Mouse (Mus musculus) spleen, adult 18-20 months (tissue): ENCODE data around the gene Sept9.
"Not testable (repeated sequence)": the region's sequence is repeated elsewhere in the genome, so short reads cannot be mapped to it uniquely, and the experiment has no call there.

ENCODE experiments used
- DNase-seq, 2 experiments: peaks; one replicate each; pipeline ENCODE4 v3.0.0; 2022; ENCODE audit warnings: mixed read lengths in 2 of 2

Gene Sept9

DNA sequence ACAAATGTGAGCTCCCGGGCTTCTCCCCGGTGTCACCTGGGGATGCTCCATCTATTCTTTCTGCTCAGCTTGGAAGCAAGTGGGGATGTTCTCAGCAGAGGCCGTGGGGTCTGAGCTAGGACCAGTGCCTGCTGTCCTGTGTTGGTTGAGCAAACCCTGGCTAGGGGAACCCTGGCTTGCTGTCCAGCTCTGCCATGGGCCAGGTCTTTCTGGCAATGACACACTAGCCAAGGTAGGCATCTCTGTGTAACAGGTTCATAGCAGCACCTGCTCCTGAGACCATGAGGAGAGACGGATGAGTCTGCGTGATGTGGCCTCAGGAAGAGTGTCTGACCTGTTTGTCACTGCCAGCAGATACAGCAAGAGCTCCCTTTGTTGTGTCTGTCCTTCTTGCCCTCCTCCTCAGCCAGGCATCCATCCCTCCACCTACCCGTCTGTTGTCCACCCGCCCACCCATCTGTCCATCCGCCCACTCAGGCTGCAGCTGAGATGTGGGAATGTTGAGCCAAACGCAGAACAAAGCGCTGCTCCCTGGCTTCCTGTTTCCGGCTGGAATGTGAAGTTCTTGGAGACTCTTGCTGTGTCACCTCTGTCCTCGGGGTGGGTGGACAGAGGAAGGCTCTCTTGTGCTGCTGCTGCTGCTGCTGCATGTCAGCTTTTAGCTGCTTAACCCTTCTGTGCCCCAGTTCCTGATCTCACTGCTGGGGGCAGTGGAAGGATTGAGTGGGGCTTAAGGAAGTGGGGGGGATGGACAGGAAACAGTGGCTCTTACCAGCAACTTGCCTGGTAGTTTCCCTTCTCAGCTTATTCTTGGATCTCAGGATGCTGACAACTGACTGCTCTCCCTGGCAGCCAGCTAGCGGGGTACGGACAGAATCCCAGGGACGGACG lies 117.2 kb downstream of the Sept9 start:
- no peak for DNase-seq

DNA sequence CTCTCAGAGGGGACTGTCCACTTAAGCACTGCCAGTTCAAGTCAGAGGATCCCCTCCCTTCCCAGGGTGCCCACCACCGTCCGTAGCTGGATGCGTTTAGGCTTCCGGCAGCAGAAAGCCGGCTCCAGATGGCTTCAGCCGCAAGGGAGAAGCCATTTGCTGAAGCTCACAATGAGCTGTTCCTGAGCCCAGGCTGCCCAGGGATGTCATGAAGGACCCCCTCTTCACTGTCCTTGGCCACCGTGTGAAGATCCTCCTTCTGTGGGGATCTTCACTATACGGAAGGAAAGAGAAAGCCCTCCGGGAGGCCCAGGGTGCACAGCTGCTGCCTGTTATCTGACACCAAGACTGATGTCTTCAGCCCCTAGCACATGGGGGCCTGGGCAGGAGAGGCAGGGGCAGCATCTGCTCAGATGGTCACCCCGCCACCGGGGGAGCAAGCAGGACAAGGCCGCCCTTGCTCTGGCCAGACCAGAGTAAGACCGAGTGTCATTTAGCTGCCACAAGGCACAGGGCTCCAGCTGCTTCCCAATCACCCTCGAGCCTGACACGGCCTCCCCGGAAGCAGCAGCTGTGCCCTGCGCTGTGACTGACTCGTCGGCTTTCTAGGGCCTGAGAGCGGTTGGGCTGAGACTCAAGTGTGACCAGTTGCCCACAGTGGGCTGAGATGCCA lies 118.1 kb downstream of the Sept9 start:
- no peak for DNase-seq

DNA sequence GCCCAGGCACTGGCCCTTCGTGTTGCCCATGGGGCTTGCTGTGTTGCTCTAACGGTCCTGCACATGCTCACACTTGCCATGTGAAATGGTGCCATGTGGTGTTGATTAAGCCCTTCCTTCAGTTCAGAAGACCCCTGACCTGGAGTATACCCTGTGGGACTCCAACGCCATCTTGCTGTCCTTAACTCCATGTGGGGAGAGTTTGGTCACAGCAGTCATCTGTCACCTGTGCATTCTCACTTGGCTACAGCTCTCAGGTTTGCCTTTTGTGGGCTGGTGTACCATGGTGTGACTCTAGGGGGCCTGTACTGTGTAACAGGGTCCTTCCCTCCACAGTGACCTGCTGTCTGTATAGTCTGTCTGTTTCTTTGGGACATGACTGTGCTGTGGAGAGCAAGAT lies 118.7 kb downstream of the Sept9 start:
- DNase-seq: no peak

DNA sequence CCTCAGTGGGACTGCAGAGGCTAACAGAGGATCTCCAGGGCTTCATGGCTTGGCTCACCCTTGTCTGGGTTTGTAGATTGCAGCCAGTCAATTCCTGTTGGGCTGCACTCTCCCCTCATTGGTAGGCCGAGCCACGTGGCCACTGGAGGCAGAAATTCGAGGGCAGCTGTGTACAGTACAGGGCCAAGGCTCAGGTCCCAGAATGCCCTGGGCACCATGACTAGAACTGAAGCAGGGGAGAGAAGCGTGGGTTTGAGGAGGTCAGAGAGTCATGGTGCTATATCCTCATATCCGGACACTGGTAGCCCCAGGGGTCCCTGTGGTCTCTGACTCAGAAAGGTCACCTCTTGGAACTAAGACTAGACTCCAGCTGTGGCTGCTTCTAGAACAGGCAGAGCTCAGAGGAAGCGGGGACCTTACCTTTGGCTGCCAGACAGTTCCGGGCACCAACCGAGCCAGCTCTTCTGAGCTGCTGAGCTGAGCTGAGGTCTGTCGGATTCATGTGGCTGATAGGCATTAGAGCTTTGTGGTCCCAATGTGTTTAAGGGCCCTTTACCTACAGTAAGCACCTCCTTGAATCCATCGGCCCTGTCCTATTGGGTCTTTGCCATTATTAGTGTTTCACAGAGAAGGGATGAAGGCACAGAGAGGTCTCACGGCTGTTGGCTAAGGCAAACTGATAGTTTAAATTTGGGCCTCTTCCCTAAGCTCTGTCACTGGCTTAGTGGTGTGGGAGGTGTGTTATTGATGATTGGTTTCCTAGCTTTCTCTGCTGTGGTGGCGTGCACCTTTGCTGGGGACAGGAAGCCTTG lies 119.5 kb downstream of the Sept9 start:
- no peak for DNase-seq

DNA sequence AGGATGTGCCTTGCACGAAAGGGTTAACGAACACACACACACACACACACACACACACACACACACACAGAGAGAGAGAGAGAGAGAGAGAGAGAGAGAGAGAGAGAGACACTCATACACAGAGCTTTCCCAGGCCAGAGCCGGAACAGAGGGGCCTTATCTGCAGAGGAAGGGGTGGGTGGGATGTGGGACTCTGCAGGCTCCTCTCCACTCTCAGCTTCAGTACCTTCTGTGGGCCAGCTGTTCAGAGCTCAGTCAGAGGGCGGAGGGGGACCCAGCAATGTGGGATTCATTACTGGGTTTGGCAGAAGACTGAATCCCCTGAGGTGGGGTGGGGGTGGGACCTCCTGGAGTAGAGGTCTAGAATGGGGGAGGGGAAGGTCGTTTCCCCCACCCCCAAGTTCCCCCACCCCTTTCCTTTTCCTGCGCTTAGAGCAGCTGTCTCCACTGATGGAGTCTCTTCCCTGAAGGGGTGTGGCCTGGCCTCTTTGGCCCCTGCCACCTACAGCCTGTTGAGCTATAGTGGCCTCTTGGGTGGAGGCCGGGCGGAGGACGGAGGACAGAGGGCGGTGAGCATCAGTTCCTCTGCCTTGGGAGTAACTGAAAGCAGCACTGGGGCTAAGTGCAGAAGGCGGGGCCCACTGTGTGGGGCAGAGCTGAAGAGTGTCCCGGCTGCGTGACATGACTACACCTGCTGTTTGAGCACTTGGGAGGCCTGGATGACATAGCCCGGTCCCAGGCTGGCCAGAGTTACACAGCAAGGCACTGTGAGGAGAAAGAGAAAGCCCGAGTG lies 120.3 kb downstream of the Sept9 start:
- DNase-seq: peak; percentile 67 to 71

DNA sequence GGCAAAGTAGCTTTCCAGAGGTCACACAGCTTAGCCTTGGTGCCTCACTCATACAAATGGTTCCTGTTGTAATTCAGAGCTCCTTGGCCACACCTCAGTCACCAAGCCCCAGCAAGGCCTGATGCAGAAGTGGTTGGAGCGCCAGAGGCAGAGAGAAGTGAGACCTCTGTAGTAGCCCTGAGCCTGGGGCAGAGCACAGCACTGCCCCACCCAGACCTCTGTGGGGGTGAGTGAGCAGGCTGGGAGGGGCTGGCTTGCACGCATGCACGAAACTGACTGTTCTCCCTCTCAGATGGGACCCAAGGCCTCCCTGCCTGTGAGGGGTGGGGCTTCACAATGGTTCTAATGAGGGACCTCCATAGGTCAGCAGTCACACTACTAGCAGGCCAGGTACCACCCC lies 121.0 kb downstream of the Sept9 start:
- peak in 1 of 2 experiments; percentile 69 for DNase-seq

DNA sequence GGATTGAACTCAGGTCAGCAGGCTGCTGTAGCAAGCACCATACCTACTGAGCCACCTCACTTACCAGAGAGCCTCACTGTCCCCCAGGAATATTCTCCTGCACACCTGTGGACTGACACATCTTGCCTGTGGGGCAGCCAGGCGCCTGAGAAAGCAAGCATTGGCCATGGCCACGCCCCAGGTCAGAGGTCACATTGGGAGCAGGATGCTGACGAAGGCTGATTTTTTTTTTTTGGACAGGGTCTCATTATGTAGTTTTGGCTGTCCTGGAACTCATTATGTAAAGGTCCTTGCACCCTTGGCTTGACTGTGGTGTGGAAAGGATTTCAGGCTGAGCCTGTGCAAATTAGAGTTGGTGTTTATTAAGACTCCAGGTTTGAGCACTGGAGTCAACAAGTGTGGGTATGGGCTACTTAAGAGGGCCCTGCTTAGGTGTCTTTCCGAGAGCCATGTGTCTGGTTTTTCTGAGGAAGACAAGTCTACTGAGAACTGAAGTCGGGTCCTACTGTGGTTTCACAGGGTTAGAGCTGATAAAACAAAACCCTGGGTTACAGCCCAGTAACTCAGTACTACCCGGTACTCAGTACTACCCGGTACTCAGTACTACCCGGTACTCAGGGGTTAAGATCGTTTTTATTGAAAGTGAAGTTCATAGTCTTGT lies 122.0 kb downstream of the Sept9 start:
- DNase-seq: no peak

DNA sequence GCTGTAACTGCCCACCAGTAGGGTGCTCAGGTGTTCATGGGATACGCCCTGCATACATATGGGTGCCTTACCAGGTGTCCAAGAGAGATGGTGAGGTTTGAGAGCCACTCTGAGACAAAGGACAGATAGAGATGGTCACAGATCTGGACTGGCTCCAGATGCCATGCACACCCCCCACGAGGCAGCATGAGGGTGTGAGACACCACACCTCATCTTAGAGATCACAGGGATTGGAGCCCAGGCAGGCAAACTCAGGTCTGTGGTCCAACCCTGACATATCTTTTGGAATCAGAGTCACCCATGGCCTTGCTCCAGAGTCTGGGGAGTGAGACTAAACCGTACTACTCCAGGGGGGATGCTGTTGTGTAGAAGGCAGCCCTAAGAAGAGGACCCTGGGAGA lies 122.8 kb downstream of the Sept9 start:
- no peak for DNase-seq

DNA sequence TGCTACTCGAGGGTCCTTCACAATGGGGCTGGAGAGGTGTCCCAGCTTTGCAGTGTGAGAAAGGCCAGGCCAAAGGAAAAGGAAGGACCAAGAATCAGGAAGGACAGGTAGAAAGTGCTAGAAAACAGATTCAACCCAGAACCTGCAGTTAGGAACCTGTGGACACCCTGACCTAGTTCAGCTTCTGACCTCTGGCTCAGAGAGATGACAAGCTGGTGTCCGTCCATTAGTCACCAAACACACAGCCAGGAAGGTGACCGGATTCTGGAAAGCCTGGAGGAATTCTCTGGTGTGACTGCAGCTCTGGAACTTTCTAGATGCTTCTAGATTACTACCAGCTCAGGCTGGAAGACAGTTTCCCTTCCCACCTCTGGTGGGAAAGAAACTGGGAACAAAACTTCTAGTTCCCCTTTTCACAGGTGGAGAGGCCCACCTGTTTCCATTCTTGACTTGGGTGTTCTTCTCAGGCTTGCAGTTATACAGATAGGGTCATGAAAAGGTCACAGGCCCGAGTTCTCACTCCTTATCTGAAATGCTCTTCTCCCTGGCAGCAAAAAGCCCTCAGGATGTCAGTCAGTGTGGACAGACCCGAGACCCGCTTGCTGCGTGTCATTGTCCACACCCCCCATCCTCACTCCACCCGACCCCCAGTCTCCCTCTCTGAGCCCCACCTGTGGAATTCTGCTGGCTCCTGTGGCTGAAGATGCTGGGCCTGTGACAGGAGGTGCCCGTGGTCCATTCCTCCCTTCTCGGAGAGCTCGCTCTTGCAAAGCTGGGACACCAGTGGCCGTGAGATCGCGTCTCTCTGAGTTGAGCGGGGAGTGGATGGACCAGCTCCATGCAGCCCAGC lies 123.5 kb downstream of the Sept9 start:
- DNase-seq: no peak

DNA sequence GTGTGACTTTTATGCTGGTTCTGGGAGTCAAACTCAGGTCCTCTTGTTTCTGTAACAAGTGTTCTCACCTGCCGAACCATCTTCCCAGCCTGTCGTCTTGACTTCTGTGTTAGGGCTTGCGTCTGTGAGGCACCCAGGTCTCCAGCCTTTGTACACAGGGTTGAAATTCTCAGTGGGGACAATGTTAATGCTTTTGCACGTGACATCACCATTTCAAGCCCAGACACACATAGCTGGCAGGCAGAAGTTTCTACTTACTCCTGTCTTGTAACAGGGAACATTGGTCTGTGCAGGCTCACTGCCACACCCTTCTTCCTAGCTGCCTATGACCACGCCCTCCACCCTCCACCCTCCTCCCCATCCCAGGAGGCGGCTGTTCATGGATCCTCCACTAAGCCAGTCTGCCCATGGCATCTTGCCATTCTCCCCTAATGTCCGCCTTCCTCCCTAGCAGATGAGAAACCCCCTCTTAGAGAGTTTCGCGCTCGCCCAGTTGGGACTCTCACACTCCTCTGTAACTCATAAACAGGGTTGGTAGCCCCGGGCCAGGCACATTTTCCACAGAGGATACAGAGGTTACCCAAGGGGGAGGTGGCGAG lies 124.6 kb downstream of the Sept9 start:
- DNase-seq: no peak

DNA sequence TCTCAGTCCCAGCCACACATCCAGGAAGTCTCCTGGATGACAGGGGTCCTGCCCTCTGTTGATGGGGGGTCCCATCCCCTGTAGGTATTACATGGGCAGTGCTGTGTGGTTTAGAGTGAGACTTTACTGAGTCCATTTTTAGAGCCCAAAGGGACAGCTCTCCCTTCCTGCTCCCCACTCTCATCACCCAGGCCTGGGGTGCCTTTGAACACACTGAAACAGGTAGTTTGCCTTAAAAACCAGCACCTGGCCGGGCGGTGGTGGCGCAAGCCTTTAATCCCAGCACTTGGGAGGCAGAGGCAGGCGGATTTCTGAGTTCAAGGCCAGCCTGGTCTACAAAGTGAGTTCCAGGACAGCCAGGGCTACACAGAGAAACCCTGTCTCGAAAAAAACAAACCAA lies 125.3 kb downstream of the Sept9 start:
- DNase-seq: not testable (repeated sequence)

DNA sequence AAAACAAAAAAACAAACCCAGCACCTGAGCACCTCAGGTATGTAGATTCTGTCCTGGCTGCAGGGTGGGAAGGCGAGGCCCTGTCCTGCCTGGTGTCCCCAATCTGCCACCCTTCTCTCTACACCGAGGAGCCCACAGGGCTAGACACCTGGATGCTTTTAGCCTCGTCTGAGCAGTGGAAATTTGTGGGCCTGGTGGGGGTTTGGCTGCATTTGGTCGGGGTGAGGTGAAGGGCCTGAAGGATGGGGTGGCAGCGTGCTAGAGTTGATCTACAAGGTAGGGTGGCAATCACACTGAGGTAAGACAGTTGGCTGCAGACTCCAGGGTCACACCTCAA lies 125.6 kb downstream of the Sept9 start:
- no peak for DNase-seq

DNA sequence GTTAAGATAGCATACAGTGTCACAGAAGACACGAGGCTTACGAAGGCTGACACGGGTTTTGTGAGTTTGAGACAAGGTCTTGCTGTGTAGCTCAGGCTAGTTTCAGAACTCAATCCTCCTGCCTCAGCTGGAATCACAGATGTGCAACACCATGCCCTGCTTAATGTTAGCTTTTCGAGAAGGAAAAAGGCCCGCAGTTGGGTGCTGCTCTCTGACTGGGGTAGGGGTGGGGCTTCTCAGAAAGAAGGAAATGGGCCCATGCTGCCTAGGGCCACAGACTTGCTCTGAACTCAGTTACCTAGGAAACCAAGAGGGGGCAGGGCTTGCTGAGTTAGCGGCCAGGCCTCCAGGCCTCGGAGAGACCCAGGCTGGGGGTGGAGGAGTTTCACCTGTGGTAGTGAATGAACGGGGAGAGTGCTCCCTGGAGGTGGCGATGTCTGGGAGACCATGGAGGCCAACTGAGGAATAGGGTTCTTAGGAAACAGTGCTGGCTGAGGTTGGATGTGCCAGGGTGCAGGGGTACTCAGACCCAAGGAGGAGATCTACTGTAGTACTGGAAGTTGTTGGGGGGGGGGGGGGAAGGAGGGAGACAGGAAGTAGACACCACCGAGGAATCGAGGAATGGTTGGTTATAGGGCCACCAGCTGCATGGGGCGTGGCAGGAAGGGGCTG lies 126.1 kb downstream of the Sept9 start:
- peak; percentile 79 to 80 for DNase-seq

DNA sequence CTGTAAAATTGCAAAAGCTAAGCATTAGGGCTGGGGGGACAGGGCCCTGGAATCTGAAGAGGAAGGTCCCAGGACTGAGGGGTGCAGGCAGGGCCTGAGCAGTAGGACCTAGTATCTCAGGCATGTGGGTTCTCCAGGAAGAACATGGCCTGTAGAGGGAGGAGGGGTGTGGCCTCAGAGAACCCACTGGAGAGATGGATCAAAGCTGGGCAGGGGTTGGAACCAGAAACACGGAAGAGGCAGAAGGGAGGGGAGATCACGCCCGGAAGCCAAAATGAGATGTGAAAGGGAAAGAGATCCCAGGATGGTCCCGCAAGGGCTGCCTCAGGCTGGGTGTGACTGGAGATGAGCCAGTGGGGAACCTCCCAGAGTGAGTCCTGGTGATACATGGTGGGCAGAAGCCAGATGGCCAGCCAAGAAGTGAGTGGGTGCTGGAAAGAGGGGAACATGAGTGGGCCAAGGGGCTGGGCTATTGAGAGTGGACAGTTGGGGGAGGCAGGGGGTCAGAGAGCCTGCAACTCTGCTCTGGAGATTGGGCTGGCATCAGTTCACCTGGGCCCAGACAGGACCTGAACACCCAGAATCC lies 126.8 kb downstream of the Sept9 start:
- DNase-seq: peak; percentile 30 to 45

DNA sequence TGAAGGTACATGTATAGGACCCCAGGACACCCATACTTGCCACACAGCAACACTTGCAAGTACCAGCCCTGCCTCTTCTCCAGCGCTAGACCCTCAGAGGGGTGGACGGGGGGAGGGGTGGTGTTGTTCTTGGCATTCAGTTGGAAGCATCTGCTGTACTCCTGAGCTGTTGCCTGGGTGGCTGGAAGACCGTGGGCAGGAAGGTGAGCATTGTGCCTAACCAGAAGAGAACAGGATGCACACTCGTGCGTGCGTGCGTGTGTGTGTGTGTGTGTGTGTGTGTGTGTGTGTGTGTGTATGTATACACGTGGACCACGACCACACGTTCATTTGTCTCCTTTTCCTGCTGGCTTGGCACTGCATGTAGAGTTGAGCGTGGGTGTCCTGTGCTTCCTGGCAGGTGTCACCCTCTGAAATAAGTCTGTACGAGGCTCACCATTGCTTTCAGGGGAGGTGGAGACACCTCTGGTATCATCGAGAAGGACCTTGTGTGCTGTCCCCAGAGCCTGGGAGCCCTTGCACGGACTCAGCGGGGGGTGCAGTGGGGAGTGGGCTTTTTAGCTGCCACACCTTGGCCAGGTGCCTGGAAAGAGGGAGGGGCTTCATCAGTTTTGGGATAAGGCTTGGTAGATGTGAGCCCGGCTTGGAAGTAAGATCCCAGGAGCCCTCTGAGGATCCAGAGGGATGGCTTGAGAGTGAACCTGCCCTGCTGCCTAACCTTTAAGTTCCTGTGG lies 127.6 kb downstream of the Sept9 start:
- DNase-seq: peak; percentile 54 to 56

DNA sequence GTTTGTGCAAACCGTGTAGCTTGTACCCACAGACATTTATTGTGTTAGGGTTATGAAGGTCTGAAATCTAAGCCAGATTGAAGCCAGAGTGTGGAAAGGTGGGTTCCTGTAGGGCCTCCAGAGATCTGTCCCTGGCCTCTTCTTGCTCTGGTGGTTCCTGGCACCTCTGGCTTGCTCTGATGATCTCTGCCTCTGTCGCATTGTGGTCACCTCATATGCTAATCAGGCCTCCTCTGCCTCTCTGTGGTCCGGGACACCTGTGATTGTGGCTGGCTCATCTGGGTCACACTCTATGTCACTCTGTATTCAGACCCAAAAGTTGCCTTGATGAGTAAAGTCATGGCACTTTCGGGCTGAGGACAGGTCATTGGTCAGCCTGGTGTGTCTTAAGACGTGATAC lies 128.2 kb downstream of the Sept9 start:
- DNase-seq: peak in 1 of 2 experiments; percentile 46

DNA sequence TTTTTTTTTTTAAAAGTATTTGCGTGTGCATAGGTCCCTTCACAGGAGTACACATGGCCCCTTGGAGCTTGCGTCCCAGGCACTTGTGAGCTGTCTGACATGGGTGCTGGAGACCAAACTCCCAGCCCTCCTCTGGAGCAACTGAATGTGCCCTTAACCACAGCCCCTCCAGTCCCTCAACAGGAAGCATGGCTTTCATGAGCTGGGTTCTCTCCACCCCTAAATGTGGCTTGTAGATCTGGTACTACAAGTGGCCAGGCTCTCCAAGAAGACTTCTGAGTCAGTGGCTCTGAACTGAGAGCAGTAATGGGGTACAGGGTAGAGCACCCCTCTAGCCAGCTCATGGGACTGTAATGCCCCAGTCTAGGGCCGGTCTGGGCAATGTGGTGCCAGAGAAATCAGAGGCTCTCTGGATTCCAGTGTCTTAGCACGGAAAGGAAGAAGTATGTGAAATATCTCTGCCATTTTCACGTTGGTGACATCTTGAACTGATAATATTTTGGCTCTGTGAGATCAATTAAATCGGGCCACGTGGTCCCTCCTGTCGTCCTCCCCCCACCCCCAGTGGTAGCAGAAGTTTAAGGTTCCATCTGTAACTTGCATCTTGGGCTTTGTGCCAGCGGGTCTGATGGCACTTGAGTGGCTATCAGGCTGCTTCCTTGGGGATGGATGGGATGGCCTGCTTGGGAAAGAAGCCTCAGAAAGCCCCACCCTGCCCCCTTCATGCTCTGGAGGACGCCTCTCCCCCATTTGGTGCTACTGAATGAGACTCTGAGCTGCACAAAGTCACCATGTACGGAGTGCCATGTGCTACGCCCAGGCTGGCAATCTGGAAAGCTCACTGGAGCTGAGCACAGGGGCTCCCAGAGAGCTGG lies 130.9 kb downstream of the Sept9 start:
- no peak for DNase-seq

DNA sequence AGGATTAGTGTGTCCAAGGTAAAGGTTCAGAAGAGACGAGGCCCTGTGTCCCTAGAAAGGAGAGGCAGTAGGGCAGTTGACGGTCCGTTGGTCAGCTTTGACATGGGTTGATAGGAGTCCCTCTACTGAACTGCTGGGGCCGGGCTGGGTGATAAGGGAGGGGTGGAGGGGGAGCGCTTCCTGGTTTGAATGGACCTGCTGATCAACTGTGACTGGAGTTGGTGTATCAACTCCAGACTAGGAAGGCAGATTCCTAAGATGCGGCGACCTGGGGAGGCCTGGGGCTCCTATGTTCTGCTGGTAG lies 131.4 kb downstream of the Sept9 start:
- no peak for DNase-seq
